Mouse (Mus musculus) embryonic facial prominence, embryonic 12.5 days (tissue): Measurements from ENCODE around the gene Hfe2. TPM values are rescaled to one million over a fixed set of nuclear protein-coding genes. Genes with fewer than 3 reads are reported as not detected.

Source experiments
- ATAC-seq: fragments of 200-750 bp; cut with Nextera tagmentation; 2 replicates; pipeline ENCODE4 v1.8.0; 2017; ENCODE audit not compliant: insufficient number of reproducible peaks, insufficient read depth, low FRiP score, low TSS enrichment
- H3K27ac ChIP-seq: fragments of 300-500 bp; sonication (generic); 2 replicates; pipeline ENCODE4 v1.5.1; 2016; ENCODE audit warnings: mild to moderate bottlenecking
- H3K27me3 ChIP-seq: fragments of 300-500 bp; sonication (generic); 2 replicates; pipeline ENCODE4 v1.6.1; 2016; ENCODE audit warnings: mild to moderate bottlenecking, moderate library complexity
- H3K36me3 ChIP-seq: fragments of 300-500 bp; sonication (generic); 2 replicates; pipeline ENCODE4 v1.6.1; 2016; ENCODE audit warnings: mild to moderate bottlenecking
- H3K4me1 ChIP-seq: fragments of 300-500 bp; sonication (generic); 2 replicates; pipeline ENCODE4 v1.6.1; 2016
- H3K4me2 ChIP-seq: fragments of 300-500 bp; sonication (generic); replicated peaks from 2 replicates; pipeline ENCODE4 v1.6.1; 2016; ENCODE audit warnings: mild to moderate bottlenecking, moderate library complexity
- H3K4me3 ChIP-seq: fragments of 300-500 bp; sonication (generic); 2 replicates; pipeline ENCODE4 v1.5.1; 2016; ENCODE audit warnings: mild to moderate bottlenecking
- H3K9ac ChIP-seq: fragments of 300-500 bp; sonication (generic); 2 replicates; pipeline ENCODE4 v1.6.1; 2016; ENCODE audit warnings: mild to moderate bottlenecking, moderate library complexity
- H3K9me3 ChIP-seq: fragments of 300-500 bp; sonication (generic); 2 replicates; pipeline ENCODE4 v1.6.1; 2016; ENCODE audit warnings: mild to moderate bottlenecking, moderate library complexity
- WGBS: fragments of 180-500 bp; shearing (Covaris S2); methylation state at CpG from one replicate; pipeline ENCODE4 v1.1.7; 2016; 5-methylcytosine and 5-hydroxymethylcytosine counted together
- polyA plus RNA-seq: library from polyadenylated mRNA; unstranded; fragments of >200 nt; fragmentation: Nextera tagmentation; extraction: Ambion mirVana; gene quantifications from 2 replicates; pipeline ENCODE4 v1.2.1, GENCODE M21; 2016

Gene Hfe2
- polyA plus RNA-seq, 1 experiment from 2014 or later = 4.0 TPM

DNA sequence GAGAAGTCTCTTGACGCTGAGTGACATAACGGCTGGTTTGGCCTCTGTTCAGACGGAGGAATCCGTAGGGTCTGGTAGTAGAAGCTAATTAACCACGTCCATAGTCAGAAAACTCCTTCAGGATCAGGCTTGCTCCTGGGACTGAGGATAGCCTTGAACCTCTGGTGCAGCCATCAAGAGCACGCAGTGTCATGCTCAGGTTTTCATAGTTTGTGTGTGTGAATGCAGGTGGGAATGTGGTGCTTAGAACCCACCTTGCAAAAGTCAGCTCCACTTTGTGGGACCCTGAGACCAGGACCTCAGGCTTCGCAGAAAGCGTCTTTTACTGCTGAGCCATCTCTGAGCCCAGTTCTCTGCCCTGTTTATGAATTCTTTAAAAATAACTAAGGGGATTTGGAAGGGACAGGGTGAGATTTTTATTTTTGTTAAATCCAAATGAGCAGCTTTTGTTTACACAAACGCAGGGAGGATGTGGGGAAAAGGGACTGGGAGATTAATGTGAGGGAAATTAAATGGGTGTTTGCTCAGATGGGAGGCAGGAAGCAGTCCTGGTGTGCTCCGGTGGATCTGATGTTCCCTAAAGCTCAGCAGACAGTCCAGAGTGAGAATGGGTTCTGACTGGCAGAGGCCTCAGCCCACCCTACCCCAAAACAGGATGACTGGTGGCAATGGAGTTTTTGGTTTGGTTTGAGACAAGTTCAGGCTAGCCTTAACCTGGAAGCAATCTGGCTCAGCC lies 37.1 kb downstream of the Hfe2 start:
- 57% methylated on average over 10 of the region's 10 CpGs for WGBS
- no peak overlapping the region for H3K4me3 ChIP-seq
- no peak for ATAC-seq
- H3K9me3 ChIP-seq = no peaks in the 10 kb centered on the region
- peaks cover 27% of the 10 kb centered on the region for H3K4me1 ChIP-seq
- H3K4me2 ChIP-seq = no peak overlapping the region
- H3K27me3 ChIP-seq = no peaks in the 10 kb centered on the region
- H3K36me3 ChIP-seq = peaks cover 21% of the 10 kb centered on the region
- H3K27ac ChIP-seq = peak overlapping the region; percentile 38; the same call in 1 of the 2 replicates
- no peak overlapping the region for H3K9ac ChIP-seq

DNA sequence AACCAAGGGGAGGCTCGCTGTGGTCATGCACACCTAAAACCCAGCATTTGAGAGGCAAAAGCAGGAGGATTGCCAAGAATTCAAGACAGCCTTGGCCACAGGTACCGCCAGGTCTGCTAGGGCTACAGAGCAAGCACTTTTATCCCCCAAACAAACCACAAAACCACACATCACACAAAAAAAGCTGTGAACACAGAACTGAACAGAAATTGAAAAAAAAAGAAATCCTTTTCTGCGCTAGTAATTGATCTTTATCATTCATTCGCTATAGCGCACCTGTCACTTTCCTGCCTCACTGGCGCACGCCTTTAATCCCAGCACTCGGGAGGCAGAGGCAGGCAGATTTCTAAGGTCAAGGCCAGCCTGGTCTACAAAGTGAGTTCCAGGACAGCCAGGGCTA lies 38.3 kb downstream of the Hfe2 start:
- no peak overlapping the region for H3K27ac ChIP-seq
- H3K4me3 ChIP-seq = no peak overlapping the region
- no peaks in the 10 kb centered on the region for H3K9me3 ChIP-seq
- H3K4me2 ChIP-seq = no peak overlapping the region
- peaks cover 27% of the 10 kb centered on the region for H3K4me1 ChIP-seq
- H3K9ac ChIP-seq = no peak overlapping the region
- peaks cover 21% of the 10 kb centered on the region for H3K36me3 ChIP-seq
- H3K27me3 ChIP-seq = no peaks in the 10 kb centered on the region
- 92% methylated on average over 8 of the region's 8 CpGs for WGBS
- ATAC-seq = no peak

DNA sequence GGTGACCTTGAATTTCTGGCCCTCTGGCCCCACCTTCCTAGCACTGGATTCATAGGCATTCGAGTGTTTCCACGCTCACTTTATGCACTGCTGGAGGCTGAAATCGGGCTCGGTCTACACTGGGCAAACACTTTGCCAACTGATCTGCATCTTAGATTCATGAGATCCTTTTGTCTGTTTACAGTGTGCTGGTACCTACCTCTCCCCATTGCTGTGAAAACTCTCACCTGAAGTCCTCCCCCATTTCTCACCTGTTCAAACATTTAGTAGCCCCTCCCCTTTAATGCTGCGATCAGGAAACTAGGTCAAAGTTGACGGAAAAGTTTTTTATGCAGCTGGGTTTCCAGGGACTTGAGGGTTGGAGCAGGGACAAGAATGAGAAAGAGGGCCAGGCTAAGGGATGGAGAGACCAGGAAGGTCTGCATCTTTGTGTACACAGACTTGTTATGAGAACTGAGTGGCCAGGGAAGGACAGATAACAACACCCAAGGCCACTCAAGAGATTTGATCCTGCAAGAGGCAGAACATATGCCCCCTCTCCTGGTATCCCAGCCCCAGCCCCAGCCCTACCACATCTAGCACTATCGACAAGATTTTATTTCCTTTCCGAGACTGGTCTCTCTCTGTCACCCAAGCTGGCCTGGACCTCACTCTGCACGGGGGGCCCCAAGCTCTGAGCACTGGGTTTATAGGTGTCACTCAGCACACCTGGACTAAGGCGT lies 39.1 kb downstream of the Hfe2 start:
- Histone ChIP-seq H3K9ac (no peak overlapping the region), H3K36me3 (peaks cover 21% of the 10 kb centered on the region), H3K4me2 (0 out of 2 replicates have a peak overlapping the region, but pooled peaks have one; percentile 7), H3K27me3 (no peaks in the 10 kb centered on the region), H3K4me1 (peaks cover 25% of the 10 kb centered on the region), H3K4me3 (no peak overlapping the region), H3K27ac (peak overlapping the region; percentile 50; the same call in 1 of the 2 replicates), H3K9me3 (no peaks in the 10 kb centered on the region)
- WGBS = 66% methylated on average over 10 of the region's 10 CpGs
- no peak for ATAC-seq

DNA sequence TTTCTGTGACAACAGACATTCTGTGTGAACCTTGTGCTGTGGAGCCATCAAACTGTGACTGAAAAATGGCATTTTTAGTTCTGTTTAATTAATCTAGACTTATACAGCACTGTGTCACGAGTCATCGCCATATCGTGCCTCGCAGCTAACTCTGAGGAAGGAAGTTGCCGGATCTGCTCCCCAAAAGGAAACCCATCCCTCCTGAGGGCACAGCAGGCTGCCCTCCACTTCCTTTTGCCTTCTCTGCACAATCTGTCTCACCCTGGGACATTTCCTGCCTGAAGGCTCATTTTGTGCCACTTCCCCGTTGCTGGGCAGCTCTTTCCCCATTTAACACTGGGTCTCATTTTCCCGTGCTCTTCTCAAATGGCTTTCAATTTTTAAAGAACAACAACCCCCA lies 39.7 kb downstream of the Hfe2 start:
- Histone ChIP-seq H3K36me3 (peaks cover 19% of the 10 kb centered on the region), H3K9ac (no peak overlapping the region), H3K4me1 (peaks cover 20% of the 10 kb centered on the region), H3K27ac (peak overlapping the region; percentile 50; the same call in 1 of the 2 replicates), H3K27me3 (no peaks in the 10 kb centered on the region), H3K9me3 (no peaks in the 10 kb centered on the region), H3K4me3 (no peak overlapping the region), H3K4me2 (0 out of 2 replicates have a peak overlapping the region, but pooled peaks have one; percentile 7)
- no peak for ATAC-seq
- 36% methylated on average over 7 of the region's 7 CpGs for WGBS

DNA sequence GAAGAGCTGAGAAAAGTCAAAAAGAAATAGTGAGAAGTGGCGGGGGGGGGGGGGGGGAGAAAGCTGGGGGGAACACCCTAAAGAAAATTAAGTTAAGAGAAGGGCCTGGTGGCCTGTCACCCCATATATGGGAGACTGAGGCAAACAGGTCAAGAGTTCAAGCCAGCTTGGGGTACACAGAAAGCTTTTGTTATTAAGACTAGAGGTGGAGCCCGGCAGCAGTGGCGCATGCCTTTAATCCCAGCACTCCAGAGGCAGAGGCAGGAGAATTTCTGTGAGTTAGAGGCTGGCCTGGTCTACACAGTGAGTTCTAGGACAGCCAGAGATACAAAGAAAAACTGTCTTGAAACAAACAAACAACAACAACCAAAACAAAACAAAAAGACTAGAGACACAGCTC lies 40.1 kb downstream of the Hfe2 start:
- 93% methylated on average over 2 of the region's 3 CpGs for WGBS
- H3K9ac ChIP-seq = no peak overlapping the region
- H3K4me3 ChIP-seq = no peak overlapping the region
- no peak overlapping the region for H3K4me2 ChIP-seq
- peaks cover 14% of the 10 kb centered on the region for H3K36me3 ChIP-seq
- no peak for ATAC-seq
- H3K27me3 ChIP-seq = no peaks in the 10 kb centered on the region
- no peaks in the 10 kb centered on the region for H3K9me3 ChIP-seq
- H3K4me1 ChIP-seq = peaks cover 15% of the 10 kb centered on the region
- H3K27ac ChIP-seq = peak overlapping the region; percentile 37; the same call in 1 of the 2 replicates

DNA sequence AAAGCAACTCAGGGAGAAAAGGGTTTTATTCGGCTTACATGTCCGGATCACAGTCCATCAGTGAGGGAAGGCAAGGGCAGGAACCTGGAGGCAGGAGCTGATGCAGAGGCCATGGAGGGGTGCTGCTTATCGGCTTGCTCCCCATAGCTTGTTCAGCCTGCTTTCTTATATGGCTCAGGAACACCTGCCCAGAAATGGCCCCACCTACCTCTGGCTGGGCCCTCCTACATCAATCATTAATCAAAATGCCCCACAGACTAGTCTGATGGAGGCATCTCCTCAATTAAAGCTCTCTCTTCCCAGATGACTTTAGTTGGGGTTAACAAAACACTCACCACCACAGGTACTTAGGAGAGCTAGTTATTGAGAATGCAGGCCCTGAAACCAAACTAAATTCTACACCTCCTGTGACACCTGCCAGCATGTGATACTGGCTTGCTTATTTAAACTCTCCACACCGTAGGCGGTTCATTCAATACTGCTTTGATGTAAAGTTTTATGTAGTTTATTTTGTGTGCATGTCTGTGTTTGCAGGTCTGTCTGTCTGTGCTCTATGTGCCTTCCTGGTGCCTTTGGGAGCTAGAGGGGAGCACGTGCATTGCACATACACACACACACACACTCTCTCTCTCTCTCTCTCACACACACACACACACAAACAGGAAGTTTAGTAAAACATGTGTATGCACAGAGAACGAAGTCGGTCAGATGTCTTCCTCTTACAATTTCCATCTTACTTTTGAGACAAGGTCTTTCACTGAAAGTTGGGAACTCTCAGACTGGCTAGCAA lies 41.9 kb downstream of the Hfe2 start:
- WGBS = 87% methylated on average over 8 of the region's 8 CpGs
- peaks cover 5% of the 10 kb centered on the region; the same call in 1 of the 2 replicates for H3K4me1 ChIP-seq
- no peaks in the 10 kb centered on the region for H3K9me3 ChIP-seq
- no peak overlapping the region for H3K4me3 ChIP-seq
- H3K27me3 ChIP-seq = no peaks in the 10 kb centered on the region
- ATAC-seq = no peak
- H3K9ac ChIP-seq = no peak overlapping the region
- no peaks in the 10 kb centered on the region for H3K36me3 ChIP-seq
- no peak overlapping the region for H3K4me2 ChIP-seq
- no peak overlapping the region for H3K27ac ChIP-seq

DNA sequence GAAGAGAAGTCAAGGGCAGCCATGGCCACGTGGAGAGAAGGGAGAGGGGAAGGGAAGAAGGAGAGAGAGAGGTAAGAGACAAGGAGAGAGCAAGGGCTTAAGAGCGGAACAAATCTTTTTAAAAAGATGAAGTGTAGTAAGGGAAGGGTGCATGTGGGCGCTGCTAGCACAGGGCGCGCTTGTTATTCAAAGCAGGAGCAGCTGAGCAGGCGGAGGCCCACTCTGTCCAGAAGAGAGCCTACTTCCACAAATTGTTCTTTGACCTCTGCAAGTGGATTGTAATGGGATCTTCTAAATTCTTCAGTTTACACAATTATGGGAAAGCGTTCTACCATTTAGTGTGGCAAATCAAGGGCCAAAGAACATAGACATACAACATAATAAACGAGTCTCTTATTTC lies 43.6 kb downstream of the Hfe2 start:
- no peak for ATAC-seq
- no peaks in the 10 kb centered on the region for H3K27me3 ChIP-seq
- H3K9ac ChIP-seq = no peak overlapping the region
- H3K4me2 ChIP-seq = no peak overlapping the region
- H3K4me1 ChIP-seq = peaks cover 5% of the 10 kb centered on the region; the same call in 1 of the 2 replicates
- H3K4me3 ChIP-seq = no peak overlapping the region
- no peak overlapping the region for H3K27ac ChIP-seq
- no peaks in the 10 kb centered on the region for H3K36me3 ChIP-seq
- H3K9me3 ChIP-seq = no peaks in the 10 kb centered on the region
- 66% methylated on average over 8 of the region's 8 CpGs for WGBS

DNA sequence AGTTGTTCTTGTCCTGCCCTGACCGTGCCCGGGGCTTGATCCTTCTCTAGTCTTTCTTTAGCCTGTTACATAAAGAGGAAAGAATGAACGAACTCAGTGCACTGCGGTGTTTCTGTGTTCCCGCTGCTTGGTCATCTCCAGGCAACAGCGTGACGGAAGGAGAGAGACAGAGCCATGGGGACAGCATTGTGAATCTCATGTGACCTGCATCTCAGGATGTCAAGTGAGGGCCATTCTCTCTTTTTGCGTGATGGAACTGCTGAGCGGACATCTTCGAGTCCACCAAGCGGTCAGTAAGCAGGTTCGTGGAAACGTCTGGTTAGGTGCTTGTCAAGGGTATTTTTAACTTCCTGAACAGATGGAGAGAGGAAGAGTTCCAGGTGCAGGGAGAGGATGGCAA lies 44.5 kb downstream of the Hfe2 start:
- Histone ChIP-seq H3K27me3 (no peaks in the 10 kb centered on the region), H3K9ac (no peak overlapping the region), H3K9me3 (no peaks in the 10 kb centered on the region), H3K4me3 (no peak overlapping the region), H3K4me1 (peaks cover 6% of the 10 kb centered on the region; the same call in 1 of the 2 replicates), H3K36me3 (no peaks in the 10 kb centered on the region), H3K27ac (no peak overlapping the region), H3K4me2 (no peak overlapping the region)
- WGBS = 89% methylated on average over 13 of the region's 13 CpGs
- no peak for ATAC-seq

DNA sequence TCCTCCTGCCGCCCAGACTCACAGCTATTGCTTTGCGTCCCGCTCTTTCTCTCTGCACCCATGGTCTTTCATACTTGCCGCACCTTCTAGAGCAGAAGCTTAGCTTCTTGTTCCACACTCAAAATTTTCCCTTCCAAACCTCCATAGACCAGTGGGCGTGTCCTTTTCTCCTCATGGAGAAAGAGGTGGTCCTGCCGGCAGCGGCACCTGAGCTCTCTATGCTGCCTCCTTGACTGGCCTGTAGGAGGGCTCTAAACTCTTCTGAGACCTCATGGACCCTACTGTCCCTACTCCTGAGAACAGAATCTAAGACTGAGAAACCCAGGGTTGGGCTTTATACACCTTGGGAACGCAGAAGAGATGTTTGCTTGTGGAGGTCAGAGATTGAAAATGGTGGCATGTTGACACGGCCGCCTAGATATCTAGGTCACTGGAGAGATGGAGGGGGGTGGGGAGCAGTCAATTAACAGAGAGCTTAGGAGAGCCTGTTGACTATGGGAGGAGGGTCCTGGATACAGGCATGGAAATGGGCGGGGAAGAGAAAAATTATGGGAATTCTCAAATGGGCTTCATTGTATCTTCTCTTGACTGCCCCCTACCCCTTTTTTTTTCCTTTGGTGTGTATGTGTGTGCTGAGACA lies 45.1 kb downstream of the Hfe2 start:
- ATAC-seq = no peak
- Histone ChIP-seq H3K27ac (no peak overlapping the region), H3K4me3 (no peak overlapping the region), H3K27me3 (no peaks in the 10 kb centered on the region), H3K9me3 (no peaks in the 10 kb centered on the region), H3K9ac (no peak overlapping the region), H3K4me2 (no peak overlapping the region), H3K4me1 (0 out of 2 replicates have a peak, but pooled peaks cover 4% of the 10 kb centered on the region), H3K36me3 (no peaks in the 10 kb centered on the region)
- 87% methylated on average over 11 of the region's 11 CpGs for WGBS

DNA sequence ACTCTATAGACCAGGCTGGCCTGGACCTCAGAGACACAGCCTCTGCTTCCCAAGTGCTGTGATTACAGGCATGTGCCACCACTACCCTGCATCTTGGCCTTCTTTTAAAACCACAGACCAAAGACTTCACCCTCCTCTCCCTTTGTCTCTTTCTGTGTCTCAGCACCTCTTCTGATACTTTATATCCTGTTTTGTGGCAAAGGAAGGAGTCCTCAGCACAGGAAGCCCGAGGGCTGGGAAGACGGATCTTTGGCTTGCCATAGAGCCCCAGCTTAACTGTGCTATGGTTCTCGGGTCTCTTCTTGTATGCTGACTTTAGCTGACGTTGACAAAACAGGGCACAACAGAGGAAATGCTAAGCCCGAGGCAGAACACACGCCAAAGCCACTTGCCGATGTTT lies 45.7 kb downstream of the Hfe2 start:
- Histone ChIP-seq H3K4me1 (0 out of 2 replicates have a peak, but pooled peaks cover 4% of the 10 kb centered on the region), H3K27me3 (no peaks in the 10 kb centered on the region), H3K36me3 (no peaks in the 10 kb centered on the region), H3K9ac (no peak overlapping the region), H3K9me3 (no peaks in the 10 kb centered on the region), H3K27ac (no peak overlapping the region), H3K4me3 (no peak overlapping the region), H3K4me2 (no peak overlapping the region)
- ATAC-seq = no peak
- WGBS = 60% methylated on average over 7 of the region's 7 CpGs

DNA sequence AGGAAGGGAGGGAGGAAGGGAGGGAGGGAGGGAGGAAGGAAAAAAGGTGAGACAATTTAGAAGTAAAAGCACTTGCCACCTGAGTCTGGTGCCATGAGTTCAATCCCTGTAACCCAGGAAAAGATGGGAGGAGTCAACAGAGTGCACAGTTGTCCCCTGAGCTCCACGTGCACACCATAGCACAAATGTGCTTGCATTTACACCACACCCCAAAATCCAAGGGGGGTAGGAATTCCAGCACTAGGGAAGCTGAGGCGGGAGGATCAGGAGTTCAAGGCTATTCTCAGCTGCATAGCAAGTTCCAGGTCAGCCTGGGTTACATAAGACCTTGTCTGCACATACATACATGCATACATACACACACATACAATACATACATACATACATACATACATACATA lies 46.4 kb downstream of the Hfe2 start:
- no peaks in the 10 kb centered on the region for H3K36me3 ChIP-seq
- WGBS = 89% methylated on average over 2 of the region's 2 CpGs
- no peak for ATAC-seq

More for the DNA sequence above, 46.4 kb downstream of the Hfe2 start:
- Histone ChIP-seq H3K27me3 (no peaks in the 10 kb centered on the region), H3K27ac (no peak overlapping the region), H3K4me3 (no peak overlapping the region), H3K4me2 (no peak overlapping the region), H3K9me3 (no peaks in the 10 kb centered on the region), H3K4me1 (peaks cover 5% of the 10 kb centered on the region), H3K9ac (no peak overlapping the region)
